In genomic region chr7:126200997-126201345, GRCm38 (mm10) we compare ENCODE assay signal across 7 mouse cellular contexts. TPM values are rescaled to one million over a fixed set of nuclear protein-coding genes. Genes with fewer than 3 reads are reported as not detected.
A peak's percentile ranks its signal among the peaks of the same experiment; 100 is the strongest.
DNase-seq lines count a peak whose midpoint lies in the region; ATAC-seq lines count a peak whose summit lies in the region.

No protein-coding gene starts in this region.

- peaks cover 9% of the 10 kb centered on the region for H3K27me3 ChIP-seq in megakaryocyte, embryonic 14.5 days (replicated peaks)
- 0 out of 2 replicates have a peak, but pooled peaks cover 5% of the 10 kb centered on the region for H3K27me3 ChIP-seq in forebrain, embryonic 12.5 days
- no peaks in the 10 kb centered on the region for H3K27me3 ChIP-seq in liver, embryonic 11.5 days (replicated peaks; ENCODE audit: control insufficient read depth, insufficient read depth, low read length)

- H3K4me3 ChIP-seq in megakaryocyte, embryonic 14.5 days (replicated peaks): peak overlapping the region; percentile 100
- H3K4me3 ChIP-seq in forebrain, embryonic 12.5 days (replicated peaks): peak overlapping the region; percentile 96
- H3K4me3 ChIP-seq in liver, embryonic 11.5 days (ENCODE audit: low read depth, low read length): peak overlapping the region; percentile 98

- intact Hi-C loops in left cerebral cortex, postnatal 36 days (cut with DNase I): no loop called here

- H3K27ac ChIP-seq in forebrain, embryonic 12.5 days: no peak overlapping the region
- H3K27ac ChIP-seq in liver, embryonic 11.5 days (ENCODE audit: low read depth, low read length): no peak overlapping the region; the same call in 1 of the 2 replicates

- H3K36me3 ChIP-seq in megakaryocyte, embryonic 14.5 days (replicated peaks; ENCODE audit: low read length): peaks cover 4% of the 10 kb centered on the region
- H3K36me3 ChIP-seq in forebrain, embryonic 12.5 days (replicated peaks): no peaks in the 10 kb centered on the region
- no peaks in the 10 kb centered on the region for H3K36me3 ChIP-seq in liver, embryonic 11.5 days (ENCODE audit: control insufficient read depth, insufficient read depth, low read length)

- no peak for DNase-seq in liver, embryonic 11.5 days (ENCODE audit: low spot score)
- no peak for DNase-seq in spleen, adult 12 weeks (ENCODE audit: low spot score)
- no peak for DNase-seq in spleen, postnatal 14 days (ENCODE audit: low spot score in 2 of 2)
- no peak for DNase-seq in left cerebral cortex, postnatal 36 days (ENCODE audit: low spot score in 2 of 2)

- no peak overlapping the region for H3K9ac ChIP-seq in forebrain, embryonic 12.5 days
- peak overlapping the region; percentile 66 for H3K9ac ChIP-seq in liver, embryonic 11.5 days (ENCODE audit: low read depth, low read length)

- WGBS in forebrain, embryonic 12.5 days: 98% methylated on average over 4 of the region's 4 CpGs
- 85% methylated on average over 4 of the region's 4 CpGs for WGBS in liver, embryonic 11.5 days

- peaks cover 40% of the 10 kb centered on the region for H3K4me1 ChIP-seq in megakaryocyte, embryonic 14.5 days
- H3K4me1 ChIP-seq in forebrain, embryonic 12.5 days: peaks cover 24% of the 10 kb centered on the region
- H3K4me1 ChIP-seq in liver, embryonic 11.5 days (replicated peaks; ENCODE audit: control insufficient read depth, insufficient read depth, low read length): peaks cover 12% of the 10 kb centered on the region

- H3K9me3 ChIP-seq in megakaryocyte, embryonic 14.5 days: no peaks in the 10 kb centered on the region
- no peaks in the 10 kb centered on the region for H3K9me3 ChIP-seq in forebrain, embryonic 12.5 days
- no peaks in the 10 kb centered on the region for H3K9me3 ChIP-seq in liver, embryonic 11.5 days (ENCODE audit: control insufficient read depth, low read length)

- ATAC-seq in megakaryocyte, adult 5-6 weeks (ENCODE audit: poor library complexity, severe bottlenecking): no peak
- ATAC-seq in forebrain, embryonic 12.5 days (ENCODE audit: low FRiP score): no peak
- no peak for ATAC-seq in liver, embryonic 11.5 days (replicated peaks; ENCODE audit: low FRiP score)

- H3K4me2 ChIP-seq in forebrain, embryonic 12.5 days: peak overlapping the region; percentile 91
- H3K4me2 ChIP-seq in liver, embryonic 11.5 days: peak overlapping the region; percentile 73

RNA-seq across cellular contexts. Expression of gene Xpo6, which starts 0.7 kb away (rescaled TPM):
- polyA plus RNA-seq in megakaryocyte, embryonic 14.5 days (2012; ENCODE audit: insufficient read depth, low replicate concordance): 83.9 and 172 TPM in 2 replicates
- 128 and 140 TPM in 2 replicates for total RNA-seq in megakaryocyte, adult 5-6 weeks (2015)
- 58.6 and 65.2 TPM in 2 replicates for total RNA-seq in megakaryocyte, adult 5-6 weeks (2017)
- 74.4 and 74.8 TPM in 2 replicates for polyA plus RNA-seq in forebrain, embryonic 12.5 days (2016; fragmentation: Nextera tagmentation; extraction: Ambion mirVana)
- 58.7 and 59.7 TPM in 2 replicates for polyA plus RNA-seq in liver, embryonic 11.5 days (2014; fragmentation: Nextera tagmentation; extraction: Ambion mirVana)
- 10 to 100 TPM; 91.6 to 99.2 TPM for total RNA-seq in left cerebral cortex, postnatal 36 days (2021)
